Mouse (Mus musculus) adrenal gland, postnatal 10 days (tissue): ENCODE results near the gene Rin2. TPM values are rescaled to one million over a fixed set of nuclear protein-coding genes. Genes with fewer than 3 reads are reported as not detected.
A peak's percentile ranks its signal among the peaks of the same experiment; 100 is the strongest.

Source experiments
- DNase-seq: peaks from one replicate; pipeline ENCODE4 v3.0.0; 2021; ENCODE audit warnings: mixed read lengths
- total RNA-seq, 2 experiments: library from RNA; stranded (reverse); gene quantifications; 2 replicates each; pipeline ENCODE4 v1.2.3; 2021

Rin2 gene
- total RNA-seq, 2 experiments from 2014 or later = 24.6 to 32.2 TPM

DNA sequence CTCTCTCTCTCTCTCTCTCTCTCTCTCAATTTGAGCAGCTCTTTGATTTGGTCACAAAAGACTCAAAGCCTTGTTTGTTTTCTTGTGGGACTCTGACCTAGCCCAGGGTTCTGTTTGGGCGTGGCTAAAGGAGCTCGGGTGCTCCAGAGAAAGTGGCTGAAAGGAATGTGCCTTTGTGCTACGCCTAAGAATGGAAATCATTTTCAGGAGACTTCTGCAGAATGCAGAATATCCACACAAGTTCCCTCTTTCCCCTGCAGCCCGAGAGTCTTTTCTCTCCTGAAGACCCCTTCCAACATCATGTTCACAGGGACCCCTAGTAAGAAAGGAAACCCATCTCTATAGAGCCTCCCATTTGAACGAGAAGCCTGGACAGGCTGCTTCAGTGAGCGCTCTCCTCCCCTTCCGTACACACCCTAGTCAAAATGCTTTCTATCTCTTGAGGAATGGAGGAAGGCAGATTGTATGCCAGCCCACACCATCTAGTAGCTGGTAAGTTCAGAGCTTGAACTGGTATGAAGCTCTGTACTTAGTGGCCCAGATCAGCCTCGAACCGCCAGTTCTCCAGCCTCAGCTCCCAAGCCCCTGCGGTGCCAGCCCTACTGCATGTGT, 187.3 kb downstream of the Rin2 start:
- DNase-seq = no peak

DNA sequence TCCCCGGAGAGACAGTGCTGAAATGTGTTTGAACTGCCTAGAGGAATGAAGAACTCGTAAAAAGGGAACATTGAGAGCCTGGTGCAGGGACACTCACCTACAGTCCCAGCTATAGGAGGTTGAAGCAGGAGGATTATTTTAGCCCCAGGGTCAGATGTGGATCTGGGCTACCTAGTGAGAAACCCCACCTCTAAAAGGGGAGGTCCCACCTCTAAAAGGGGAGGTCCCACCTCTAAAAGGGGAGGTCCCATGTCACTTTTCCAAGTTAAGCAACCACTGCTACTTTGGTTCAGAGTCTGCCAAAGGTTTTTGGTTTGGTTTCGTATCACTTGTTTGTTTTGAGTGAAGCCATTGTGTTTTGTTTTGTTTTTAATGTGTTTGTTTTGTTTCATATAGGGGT, 190.3 kb downstream of the Rin2 start:
- peak; percentile 21 for DNase-seq

DNA sequence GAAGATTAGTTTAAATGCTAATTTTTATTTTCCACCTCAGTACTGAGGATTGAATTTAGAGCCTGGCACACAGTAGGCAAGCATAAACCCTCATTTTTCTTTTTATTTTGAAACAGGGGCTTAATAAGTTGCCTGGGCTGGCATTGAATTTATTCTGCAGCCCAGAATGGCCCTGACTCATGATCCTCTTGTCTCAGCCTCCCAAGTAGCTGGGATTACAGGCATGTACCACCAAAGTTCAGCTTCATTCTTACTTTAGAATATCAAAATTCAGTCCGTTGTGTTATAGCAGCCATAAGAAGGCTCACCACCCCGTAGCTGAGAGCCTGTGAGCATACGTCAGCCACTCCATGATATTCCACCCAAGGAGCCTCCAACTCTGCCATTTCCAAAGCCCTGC, 191.2 kb downstream of the Rin2 start:
- DNase-seq = no peak

DNA sequence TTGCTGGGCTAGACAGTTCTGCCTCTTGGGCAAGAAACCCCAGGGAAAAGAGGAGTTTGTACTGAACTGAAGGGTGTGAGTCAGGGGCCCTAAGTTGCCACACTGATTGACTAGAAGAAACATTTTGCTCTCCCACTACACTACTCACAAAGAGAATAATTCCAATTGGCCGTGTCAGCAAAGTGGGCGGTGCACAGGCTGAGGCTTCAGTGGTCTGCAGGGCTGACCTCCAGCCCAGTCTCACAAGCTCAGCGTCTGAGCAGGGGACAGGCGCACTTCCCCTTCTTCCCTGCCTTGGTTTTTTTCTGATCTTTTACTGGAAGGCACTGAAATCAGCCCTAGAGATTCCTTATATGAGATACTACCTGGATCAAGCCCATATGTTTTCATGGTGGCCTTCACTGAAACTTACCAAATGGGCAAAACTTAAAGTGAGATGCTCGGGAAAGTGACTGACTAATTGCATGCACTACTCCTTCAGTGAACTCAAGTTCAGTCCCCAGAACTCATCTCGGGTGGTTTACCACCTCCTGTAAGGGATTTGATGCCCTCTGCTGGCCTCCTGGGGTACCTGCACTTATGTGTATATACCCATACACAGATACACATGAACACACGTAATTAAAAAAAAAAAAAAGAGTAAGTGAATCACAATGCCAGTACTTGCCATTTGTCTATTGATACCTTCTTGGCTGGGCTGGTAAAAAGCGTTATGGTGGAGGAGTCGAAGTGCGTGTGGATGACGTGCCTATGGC, 191.9 kb downstream of the Rin2 start:
- no peak for DNase-seq

DNA sequence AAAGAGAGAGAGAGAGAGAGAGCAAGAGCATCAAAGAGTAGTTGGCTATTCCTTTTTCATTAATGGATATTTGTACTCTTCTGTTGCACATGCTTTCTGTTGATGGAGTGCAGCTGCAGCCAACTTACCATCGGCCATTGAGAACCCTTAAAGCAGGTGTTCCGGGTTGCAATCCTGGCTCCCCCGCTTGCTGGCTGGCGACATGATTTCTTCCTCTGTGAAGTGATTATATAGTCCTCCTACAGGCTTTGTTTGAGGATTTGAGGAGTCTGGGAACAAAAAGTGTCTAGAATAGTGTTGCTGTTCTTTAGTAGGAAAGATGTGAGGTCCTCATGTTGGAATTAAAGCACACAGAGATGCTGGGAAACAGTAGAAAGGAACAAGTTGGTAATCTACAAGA, 196.3 kb downstream of the Rin2 start:
- no peak for DNase-seq

DNA sequence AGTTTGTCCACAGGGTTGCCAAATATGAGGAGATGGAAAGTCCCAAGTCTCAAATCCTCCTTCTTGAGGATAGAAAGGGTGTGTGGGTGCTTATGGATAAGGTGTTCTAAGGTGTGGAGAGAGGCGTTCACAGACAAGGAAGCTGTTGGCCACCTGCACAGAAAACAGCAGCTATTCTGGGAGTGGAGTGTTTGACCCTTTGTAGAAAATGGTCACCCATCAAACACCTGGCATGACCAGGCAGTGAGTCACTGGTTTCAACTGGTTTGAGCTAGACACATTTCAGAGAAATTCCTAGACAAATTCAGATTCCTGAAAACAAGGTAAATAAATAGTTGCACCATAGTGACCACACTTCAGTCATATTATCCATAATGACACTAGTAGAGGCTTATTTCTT, 197.1 kb downstream of the Rin2 start:
- DNase-seq = no peak

DNA sequence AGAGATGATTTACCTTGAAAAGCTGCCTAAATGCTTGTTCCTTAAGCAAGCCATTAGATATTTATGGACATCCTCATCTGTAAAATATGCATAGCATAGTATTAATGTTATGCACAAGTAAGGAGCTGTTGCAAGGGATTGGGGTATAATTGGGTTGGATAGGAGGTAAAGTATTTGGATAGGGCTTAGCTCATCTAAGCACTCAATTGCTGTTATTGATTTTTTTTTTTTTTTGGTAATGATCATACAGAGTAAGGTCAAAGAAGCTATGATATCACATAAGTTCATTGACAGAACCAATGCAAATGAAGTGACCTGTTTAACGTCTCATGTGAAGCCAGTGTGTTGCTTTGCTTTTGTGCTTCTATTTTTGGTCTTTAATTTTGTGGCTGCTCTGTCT, 198.9 kb downstream of the Rin2 start:
- no peak for DNase-seq

DNA sequence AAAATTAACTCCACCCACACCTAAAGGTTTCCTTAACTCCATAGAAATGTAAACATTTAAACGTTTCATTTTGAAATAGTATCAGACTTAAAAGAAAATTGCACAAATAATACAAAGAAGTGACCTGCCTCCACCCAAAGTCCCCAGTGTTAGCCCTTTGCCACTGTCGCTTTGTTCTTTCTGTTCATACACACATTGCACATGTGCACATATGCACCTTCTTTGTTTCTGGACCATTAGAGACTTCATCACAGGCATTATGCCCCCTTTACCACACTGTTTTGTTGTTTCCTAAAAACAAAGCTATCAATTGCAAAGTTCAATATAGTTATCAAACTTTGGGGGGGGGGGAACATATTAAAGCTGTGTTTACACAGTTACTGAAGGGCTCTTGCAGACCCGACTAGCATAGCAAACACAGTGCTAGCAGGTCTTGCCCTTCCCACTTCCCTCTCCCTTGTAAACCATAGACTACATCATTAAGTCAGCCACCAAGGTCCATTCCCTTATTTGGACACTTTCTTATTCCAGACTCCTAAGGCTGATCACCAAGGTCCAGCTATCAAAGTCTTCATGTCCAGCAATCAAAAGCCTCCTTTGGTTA, 200.0 kb downstream of the Rin2 start:
- no peak for DNase-seq

DNA sequence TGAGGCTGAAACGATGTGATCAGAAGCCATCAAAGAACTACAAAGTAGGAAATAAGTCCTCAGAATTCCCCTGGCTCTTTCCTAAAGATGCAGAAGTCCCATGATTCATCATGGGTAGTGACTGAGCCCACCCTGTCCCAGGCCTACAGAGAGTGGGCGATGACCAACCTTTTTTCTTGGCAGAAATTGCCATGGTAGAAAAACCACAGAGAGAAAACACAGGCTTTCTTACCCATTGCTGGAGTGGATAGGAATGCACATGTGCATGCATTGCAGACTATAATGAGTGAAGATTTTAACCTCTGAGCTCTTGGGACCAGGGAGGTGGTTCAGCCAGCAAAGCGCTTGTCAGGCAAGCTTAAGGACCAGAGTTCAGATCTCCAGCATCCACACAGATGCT, 202.2 kb downstream of the Rin2 start:
- no peak for DNase-seq

DNA sequence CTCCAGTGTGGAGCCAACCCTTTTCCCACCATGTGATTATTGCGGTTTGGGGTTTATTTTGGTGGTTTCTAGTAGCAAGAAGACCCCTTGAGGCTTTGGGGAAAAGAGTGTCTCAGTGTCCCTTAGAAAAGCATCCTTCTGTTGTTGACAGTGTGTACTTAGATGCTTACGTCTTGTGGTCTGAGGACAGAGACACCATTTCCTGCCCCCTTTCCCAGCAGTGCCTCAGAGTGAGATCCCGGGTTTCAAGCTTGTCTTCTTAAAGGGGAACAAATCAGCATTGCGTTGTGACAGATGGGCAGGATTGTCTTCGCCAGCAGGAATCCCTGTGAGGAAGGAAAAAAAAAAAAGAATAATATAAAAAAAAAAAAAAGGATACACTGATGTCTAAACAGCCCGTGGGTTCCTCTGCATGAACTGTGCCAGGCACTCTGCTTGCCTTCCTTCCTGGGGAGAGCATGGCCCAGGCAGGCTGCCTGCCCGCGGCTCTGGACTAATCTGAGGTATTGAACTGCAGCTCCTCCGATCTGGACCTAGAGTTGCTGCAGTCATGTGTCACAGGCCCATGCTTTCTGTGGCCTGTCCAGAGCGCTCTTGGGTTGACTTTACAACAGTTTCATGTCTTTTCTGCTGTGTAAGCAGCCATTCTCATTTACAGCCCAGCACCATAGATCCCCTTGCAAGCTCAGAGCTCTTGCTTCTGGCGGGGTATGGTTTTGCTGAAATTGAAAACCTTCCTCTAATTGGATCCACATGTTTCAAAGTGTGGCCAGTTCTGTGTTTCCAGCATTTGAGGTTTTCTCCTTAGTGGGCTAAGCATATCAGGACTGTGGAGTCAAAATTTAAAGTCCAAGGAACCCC, 206.1 kb downstream of the Rin2 start:
- no peak for DNase-seq

DNA sequence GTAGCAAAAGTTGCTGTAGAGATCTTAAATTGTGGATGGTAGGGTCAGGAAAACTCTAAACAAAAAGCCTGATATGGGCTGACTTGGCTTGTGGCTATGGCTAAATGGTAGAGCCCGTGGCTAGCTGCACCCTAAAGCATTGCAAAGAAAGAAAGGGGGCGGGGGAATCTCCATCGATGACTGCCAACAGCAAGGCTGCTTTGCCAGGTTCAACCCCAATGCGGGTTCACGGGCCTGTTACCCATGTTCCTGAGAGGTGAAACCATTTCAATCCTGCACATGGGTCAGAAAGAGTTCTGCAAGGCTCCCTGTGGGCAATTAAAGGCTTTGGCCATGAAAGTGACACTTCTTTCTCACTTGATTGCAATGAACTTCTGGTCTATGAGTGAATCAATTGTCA, 206.9 kb downstream of the Rin2 start:
- peak; percentile 52 for DNase-seq

DNA sequence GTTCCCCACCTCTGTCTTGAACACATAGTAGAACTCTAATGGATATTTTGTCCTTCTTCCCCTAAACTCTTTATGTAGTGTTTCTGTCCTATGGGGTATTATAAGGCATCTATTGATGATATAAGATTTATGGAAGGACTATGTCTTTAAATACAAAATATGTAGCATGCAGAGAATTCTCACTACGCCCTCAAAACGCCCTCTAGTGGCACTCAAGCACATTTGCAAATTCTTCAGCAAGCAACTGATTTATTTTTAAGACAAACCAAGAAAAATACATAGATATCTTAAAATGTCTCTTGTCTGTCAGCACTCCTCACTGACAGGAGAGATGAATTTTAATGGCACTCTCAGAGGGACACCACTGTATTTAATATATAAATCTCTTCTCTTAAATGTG, 207.4 kb downstream of the Rin2 start:
- DNase-seq = no peak

DNA sequence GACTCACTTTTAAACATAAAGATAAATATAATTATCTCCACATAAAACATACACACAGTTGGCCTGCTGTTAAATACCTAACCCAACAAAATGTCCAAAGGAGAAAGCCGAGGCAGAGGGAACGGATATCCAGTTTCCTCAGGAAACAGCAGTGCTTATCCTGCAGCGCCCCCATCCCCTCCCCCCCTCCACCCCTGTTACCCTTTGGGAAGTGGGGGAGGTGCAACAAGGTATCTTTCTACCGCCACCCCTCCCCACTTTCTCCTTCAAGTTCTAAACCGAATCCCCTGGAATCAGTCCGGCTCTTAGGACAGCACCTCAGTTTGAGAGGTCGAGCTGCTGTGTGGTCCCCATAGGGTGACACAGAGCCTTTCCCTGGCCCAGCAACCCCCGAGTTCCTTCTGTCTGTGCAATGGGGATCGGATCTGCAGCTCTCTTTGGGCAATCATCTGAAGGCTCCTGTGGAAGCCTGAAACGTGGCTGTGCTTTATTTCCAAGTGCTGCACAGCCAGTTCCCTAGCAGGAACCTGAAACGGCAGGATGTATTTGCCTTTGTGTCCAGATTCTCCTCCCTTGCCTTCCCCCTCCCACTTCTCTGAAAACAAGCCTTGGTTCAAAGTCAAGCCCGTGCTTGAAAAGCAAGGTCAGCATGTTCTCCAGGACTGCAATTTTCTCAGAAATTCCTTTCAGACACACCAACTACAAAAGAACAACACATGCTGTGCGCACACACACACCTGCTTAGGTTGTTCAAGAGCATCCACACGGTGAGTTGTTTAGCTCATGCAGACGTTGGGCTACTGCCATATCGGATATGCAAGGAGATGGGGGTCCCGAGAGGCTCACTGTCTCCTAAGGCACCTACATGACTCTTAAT, 209.3 kb downstream of the Rin2 start:
- DNase-seq = no peak

DNA sequence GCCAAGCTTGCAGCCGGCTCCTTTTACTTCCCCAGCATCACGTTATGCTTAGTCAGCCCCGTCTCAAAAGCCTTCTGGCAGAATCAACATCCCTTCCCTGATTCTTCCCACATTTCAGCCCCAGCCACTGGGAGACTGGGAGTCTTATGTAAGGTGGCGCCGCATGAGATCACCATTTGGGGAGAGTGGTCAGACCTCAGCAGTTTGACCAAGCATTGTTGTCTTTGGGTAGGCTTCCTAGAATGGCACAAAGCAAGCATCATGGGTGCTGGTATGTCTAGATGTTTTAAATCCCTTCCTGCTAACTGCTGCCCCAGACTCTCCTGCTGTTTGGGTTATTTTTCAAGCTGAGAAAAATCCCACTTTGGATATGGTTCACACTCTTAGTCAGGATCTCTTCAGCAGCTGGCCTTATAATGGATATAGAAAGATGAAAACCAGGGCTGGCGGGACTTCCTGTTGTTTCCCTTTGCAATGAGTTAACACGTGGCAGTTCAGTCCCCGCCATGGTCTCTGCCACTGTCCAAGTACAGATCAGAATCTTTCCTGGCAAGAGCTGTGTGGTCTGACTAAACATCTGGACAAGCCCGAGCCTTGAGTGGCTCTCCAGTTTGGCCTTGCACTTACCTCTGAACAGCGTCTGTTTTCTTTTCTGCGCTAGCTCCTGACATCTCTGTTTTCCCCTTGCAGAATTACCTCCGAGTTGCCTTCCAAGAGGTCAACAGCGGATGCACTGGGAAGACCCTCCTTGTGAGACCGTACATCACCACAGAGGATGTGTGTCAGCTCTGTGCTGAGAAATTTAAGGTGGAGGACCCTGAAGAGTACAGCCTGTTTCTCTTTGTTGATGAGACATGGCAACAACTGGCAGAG, 210.1 kb downstream of the Rin2 start:
- DNase-seq = peak; percentile 46

DNA sequence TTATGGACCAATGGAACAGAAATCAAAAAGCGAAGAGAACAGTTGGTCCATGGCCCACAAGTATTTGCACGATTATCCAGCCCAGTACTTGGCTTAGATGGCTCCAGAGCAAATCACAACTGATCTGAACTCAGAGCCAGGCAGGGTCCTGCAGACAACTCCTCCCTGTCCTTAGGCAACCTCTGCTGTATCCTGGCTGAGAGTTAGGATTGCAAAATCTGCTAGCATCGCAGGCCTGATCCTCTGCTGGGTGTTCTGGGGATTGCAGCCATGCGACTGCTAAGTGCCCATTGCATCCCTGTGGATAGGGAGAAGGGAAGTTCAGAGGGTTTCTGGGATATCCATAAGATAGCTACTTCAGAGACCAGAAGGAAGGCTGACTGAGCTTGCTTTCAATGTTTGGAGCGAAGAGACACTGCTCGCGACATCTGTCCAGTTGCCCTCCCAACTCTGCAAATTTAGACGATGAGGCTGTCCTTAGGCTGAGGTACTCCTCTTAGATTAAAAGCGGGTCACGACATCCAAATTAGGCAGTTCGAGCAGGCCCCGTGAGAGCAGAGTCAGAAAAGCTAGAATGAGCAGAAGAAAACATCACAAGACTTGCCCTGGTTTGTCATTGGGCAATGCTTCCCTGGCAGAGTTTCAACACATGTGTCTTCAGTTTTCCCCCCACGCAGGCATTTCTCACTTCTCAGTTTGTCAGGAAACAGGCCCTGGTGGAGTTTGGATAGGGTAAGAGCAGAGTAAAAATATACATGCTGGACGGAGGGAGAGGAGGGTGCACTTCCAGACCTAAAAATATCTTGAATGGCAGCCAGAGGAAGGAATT, 213.1 kb downstream of the Rin2 start:
- peak; percentile 70 for DNase-seq

DNA sequence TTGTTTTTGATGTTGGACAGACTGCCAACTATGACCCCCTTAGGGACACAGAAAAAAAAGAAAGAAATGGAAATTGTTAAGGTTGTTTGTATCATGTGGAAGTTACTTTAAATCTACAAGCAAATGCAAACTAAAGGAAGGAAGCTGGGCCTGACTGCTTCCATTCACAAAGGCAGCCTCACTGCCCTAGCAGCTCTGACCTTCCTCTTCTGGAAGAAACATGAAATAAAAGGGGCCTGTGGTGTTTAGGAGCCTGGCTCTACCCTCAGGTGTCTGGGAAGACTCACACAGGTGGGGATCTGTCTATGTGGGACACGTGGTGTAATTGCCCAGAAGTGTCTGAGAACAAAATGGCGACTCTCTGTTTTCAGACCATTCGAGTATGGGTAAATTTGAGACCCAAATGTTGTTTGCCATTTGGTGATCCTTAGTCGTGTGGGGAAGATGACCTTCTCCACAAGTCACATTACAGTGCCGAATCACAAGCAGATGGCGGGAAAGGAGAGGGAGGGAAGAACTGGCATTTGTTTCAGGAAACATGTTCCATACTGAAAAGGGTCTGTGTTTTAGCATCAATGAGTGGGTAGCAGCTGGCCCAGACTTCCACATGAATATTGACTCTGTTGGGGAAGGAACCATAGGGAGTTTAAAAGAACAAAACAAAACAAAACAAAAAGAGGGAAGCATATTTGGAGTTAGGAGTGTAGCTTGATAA, 213.9 kb downstream of the Rin2 start:
- DNase-seq = no peak

DNA sequence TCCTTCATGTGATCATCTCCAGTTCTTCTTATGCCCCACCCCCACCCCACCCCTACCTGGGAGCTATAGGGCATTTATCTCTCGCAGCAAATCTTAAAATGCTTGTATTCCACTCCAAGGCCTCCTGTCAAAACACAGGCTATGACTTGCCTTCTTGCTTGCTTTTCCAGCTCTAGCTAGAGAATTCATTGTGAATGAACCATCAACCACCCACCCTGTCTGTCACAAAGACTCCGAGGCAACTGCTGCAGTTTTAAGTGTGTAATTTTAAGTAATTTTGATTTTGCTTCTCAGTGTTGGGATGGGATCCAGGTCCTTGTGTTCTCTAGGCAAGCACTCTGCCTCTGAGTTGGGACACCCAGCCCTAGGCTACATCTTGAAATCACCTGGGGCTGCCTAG, 215.6 kb downstream of the Rin2 start:
- DNase-seq = no peak

DNA sequence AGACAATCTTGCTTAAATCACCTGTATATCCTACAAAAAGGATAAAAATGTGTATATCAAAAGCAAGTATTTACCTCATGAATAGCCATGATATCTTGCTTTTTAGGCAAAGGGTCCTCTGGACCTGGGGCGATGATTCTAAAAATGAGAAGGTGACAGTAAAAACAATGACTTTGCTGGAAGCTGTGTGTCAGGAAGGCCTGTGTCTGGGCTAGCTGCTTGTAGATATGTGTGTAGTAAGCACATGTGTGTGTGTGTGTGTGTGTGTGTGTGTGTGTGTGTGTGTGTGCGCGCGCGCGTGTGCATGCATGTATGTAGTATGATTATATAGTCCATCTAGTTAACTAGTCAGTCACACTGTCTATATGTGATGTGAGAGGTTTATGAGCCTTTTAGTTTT, 218.7 kb downstream of the Rin2 start:
- DNase-seq = no peak

DNA sequence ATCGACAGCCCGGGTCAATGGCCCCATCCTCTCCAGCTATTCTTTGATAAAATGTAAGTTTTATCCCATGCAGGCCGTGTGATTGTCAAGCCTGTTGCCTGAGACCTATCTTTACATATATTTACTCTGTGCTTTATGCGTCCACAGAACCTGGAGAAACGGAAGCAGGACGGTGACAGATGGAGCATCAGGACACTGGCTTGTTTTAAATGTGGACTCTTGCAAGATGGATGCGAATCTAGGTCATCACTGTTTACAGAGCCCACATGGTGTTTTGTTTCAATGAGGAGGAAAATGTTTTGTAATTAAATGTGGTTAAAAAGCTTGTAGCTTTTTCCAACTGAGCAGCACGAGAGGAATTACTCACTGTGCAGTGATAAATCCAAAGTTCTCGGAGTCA, 223.1 kb downstream of the Rin2 start:
- no peak for DNase-seq
